Mouse (Mus musculus) B cell, adult (primary cell): ENCODE data around the gene Il6ra. TPM values are rescaled to one million over a fixed set of nuclear protein-coding genes. Genes with fewer than 3 reads are reported as not detected.

Experiments
- total RNA-seq: library from RNA; stranded (reverse); gene quantifications from 4 replicates; pipeline ENCODE4 v1.2.4, GENCODE M21; 2023; ENCODE audit not compliant: inconsistent age

Gene Il6ra
- 13.6 to 18.3 TPM (median 14.7 TPM) in 4 replicates for total RNA-seq

GRCm38 (mm10) chr3:89912543-89913391 is at the start of gene Il6ra:
TSS of gene Il6ra (minus strand) at chr3:89913196.

GRCm38 (mm10) chr3:89830815-89831591 is 82.0 kb downstream of the Il6ra start, which contains the start of gene She:
TSS of gene She (plus strand) at chr3:89831370.

Other genes with a start within 250 kb of the Il6ra start
- gene Adar, start 198.2 kb downstream of the Il6ra start, total RNA-seq: 171 to 204 TPM (median 180 TPM) in 4 replicates
- 1.2 to 1.7 TPM (median 1.4 TPM) in 4 replicates for gene Chrnb2, start 148.6 kb downstream of the Il6ra start, total RNA-seq
- 113 to 123 TPM (median 122 TPM) in 4 replicates for gene Ube2q1, start 139.6 kb downstream of the Il6ra start, total RNA-seq
- gene She, start 81.8 kb downstream of the Il6ra start, total RNA-seq: not detected in 4 replicates
- gene Atp8b2, start 50.3 kb upstream of the Il6ra start, total RNA-seq: 51.2 to 87.2 TPM (median 63.8 TPM) in 4 replicates
- gene Hax1, start 85.6 kb upstream of the Il6ra start, total RNA-seq: 49.4 to 71.9 TPM (median 64.8 TPM) in 4 replicates
- gene 4933434E20Rik, start 138.4 kb upstream of the Il6ra start, total RNA-seq: 99.0 to 130 TPM (median 121 TPM) in 4 replicates
- gene Ubap2l, start 139.4 kb upstream of the Il6ra start, total RNA-seq: 262 to 354 TPM (median 316 TPM) in 4 replicates
- gene Tpm3, start 159.5 kb upstream of the Il6ra start, total RNA-seq: 552 to 576 TPM (median 565 TPM) in 4 replicates
- gene Nup210l, start 190.9 kb upstream of the Il6ra start, total RNA-seq: 1.3 to 2.2 TPM (median 1.5 TPM) in 4 replicates